In the genomic region with DNA sequence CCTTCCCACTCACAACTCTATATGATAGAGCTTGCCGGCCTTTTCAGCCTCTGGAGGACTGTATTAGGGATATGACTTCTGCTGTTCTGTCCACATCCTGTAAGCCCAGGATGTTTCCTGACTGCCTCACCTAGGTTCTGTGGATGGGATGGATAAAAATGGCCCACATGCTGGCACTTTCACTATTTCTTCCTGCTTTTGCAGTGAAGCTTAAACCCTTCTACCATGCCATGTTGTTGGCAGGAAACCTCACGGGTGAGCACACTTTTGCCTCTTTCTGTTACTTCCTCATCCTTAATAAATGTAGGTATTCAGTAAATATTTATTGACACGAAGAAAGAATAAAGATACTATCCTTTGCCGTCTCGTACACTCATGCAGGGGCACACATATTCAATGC, we compare ENCODE assay signal across 21 mouse cellular contexts. TPM values are rescaled to one million over a fixed set of nuclear protein-coding genes. Genes with fewer than 3 reads are reported as not detected.
A peak's percentile ranks its signal among the peaks of the same experiment; 100 is the strongest.
DNase-seq lines count a peak whose midpoint lies in the region; ATAC-seq and TF ChIP-seq lines count a peak whose summit lies in the region.
"Had no signal": no experiment of that assay in that cellular context is flagged by ENCODE, and none has a peak within 500 bp of the region (broad histone marks: within the 10 kb centered on the region; RNA-seq: fewer than 3 reads in every experiment).

No protein-coding gene starts in this region.

- no peak overlapping the region for H3K27ac ChIP-seq in cerebellum, adult 2 months (ENCODE audit: insufficient read depth, low read length)
- H3K27ac ChIP-seq: embryonic facial prominence, embryonic 13.5 days; embryonic facial prominence, embryonic 15.5 days; forebrain, embryonic 10.5 days; forebrain, embryonic 12.5 days had no signal

- 75% methylated on average over 5 of the region's 5 CpGs for WGBS in cerebellum, adult 2 months

- no peaks in the 10 kb centered on the region for H3K27me3 ChIP-seq in cerebellum, adult 2 months (ENCODE audit: control insufficient read depth, insufficient read depth, low read length)
- H3K27me3 ChIP-seq: embryonic facial prominence, embryonic 13.5 days; embryonic facial prominence, embryonic 15.5 days; forebrain, embryonic 12.5 days had no signal

- ATAC-seq in common myeloid progenitor, adult 5-6 weeks (replicated peaks; ENCODE audit: low read depth, poor library complexity, severe bottlenecking): peak; percentile 45; the same call in 1 of the 2 replicates
- ATAC-seq in granulocyte monocyte progenitor cell, adult 5-6 weeks (replicated peaks; ENCODE audit: poor library complexity, severe bottlenecking): peak; percentile 33; the same call in 1 of the 2 replicates
- peak; percentile 52 for ATAC-seq in megakaryocyte progenitor cell, adult 5-6 weeks (replicated peaks; ENCODE audit: poor library complexity)
- ATAC-seq in activated CD4-positive, CD25-positive, alpha-beta regulatory T cell, adult 4 months: no peak
- ATAC-seq: forebrain, embryonic 14.5 days; forebrain, embryonic 16.5 days had no signal

- no peak for TF ChIP-seq CTCF in cerebellum, adult 2 months (IDR thresholded peaks at IDR 0.05; ENCODE audit: borderline replicate concordance, insufficient read depth, low read depth, low read length)

- no peak for DNase-seq in cerebellum, adult 2 months
- DNase-seq in gastrocnemius, adult 8-10 months (ENCODE audit: low spot score in 2 of 2): no peak
- DNase-seq: adrenal gland, adult 8-10 months; adrenal gland, postnatal 14 days; adrenal gland, postnatal 36 days; cerebellum, adult 11-12 months; cerebellum, adult 9-10 months; cerebellum, postnatal 10 days; cerebellum, postnatal 25 days; embryo, embryonic 11 days had no signal

- TF ChIP-seq POLR2A in cerebellum, adult 2 months (IDR thresholded peaks at IDR 0.05; ENCODE audit: borderline replicate concordance, insufficient read depth, low read length): no peak

- H3K4me3 ChIP-seq in cerebellum, adult 2 months (replicated peaks; ENCODE audit: insufficient read depth, low read depth, low read length): no peak overlapping the region
- H3K4me3 ChIP-seq: embryonic facial prominence, embryonic 13.5 days; embryonic facial prominence, embryonic 15.5 days; erythroblast, embryonic 14.5 days; forebrain, embryonic 10.5 days; forebrain, embryonic 12.5 days had no signal

- H3K4me1 ChIP-seq in cerebellum, adult 2 months (ENCODE audit: control insufficient read depth, insufficient read depth, low read length): peaks cover 31% of the 10 kb centered on the region
- H3K4me1 ChIP-seq: forebrain, embryonic 12.5 days had no signal

RNA-seq across cellular contexts. Expression of gene Ppp3ca, which starts 48.5 kb away (rescaled TPM):
- total RNA-seq in common myeloid progenitor, adult 5-6 weeks (2017): 35.6 and 45.0 TPM in 2 replicates
- total RNA-seq in granulocyte monocyte progenitor cell, adult 5-6 weeks (2014; fragmentation: Nextera tagmentation): 56.6 and 61.1 TPM in 2 replicates
- total RNA-seq in granulocyte monocyte progenitor cell, adult 5-6 weeks (2017): 72.4 and 73.9 TPM in 2 replicates
- 68.8 and 76.0 TPM in 2 replicates for total RNA-seq in megakaryocyte progenitor cell, adult 5-6 weeks (2015)
- 60.1 and 63.1 TPM in 2 replicates for total RNA-seq in megakaryocyte progenitor cell, adult 5-6 weeks (2017)
- polyA plus RNA-seq in cerebellum, adult 2 months (2012; rRNA removed): 334 and 338 TPM in 2 replicates
- 100 to 1,000 TPM; 161 to 203 (median 178) TPM for total RNA-seq in gastrocnemius, adult 8-10 months (2022)
- polyA plus RNA-seq in activated CD4-positive, CD25-positive, alpha-beta regulatory T cell, adult 4 months (2017; shearing (Covaris generic)): 10 to 100 TPM; 13.5 to 21.0 TPM
